Mouse (Mus musculus) MEL (cell line): ENCODE results near the gene Unc13d. TPM values are rescaled to one million over a fixed set of nuclear protein-coding genes. Genes with fewer than 3 reads are reported as not detected.
A peak's percentile ranks its signal among the peaks of the same experiment; 100 is the strongest.

ENCODE experiments used
- DNase-seq: peaks from one replicate; pipeline ENCODE4 v3.0.0; 2011; ENCODE audit warnings: low read depth, low spot score
- H3K27ac ChIP-seq: 2 replicates; pipeline ENCODE4 v1.5.1; 2012; ENCODE audit warnings: low read depth, mild to moderate bottlenecking, control low read depth, low read length, moderate library complexity; ENCODE audit not compliant: control insufficient read depth
- H3K27me3 ChIP-seq, 2 experiments: fragments of 150-350 bp in 1 of 2; sonication (generic) in 1 of 2; 2 replicates each; pipeline ENCODE4 v1.6.1; 2012; ENCODE audit warnings: low read length in 2 of 2, mild to moderate bottlenecking in 2 of 2, improper control_type of control experiment in 1 of 2, moderate library complexity in 1 of 2; ENCODE audit not compliant: insufficient read depth in 2 of 2, control insufficient read depth in 1 of 2
- H3K36me3 ChIP-seq, 2 experiments: 2 replicates each; pipeline ENCODE4 v1.6.1; 2012 to 2014; ENCODE audit warnings: low read length in 2 of 2, improper control_type of control experiment in 1 of 2, inconsistent platforms in 1 of 2, mild to moderate bottlenecking in 1 of 2; ENCODE audit not compliant: insufficient read depth in 2 of 2, control insufficient read depth in 1 of 2
- H3K4me1 ChIP-seq, 2 experiments: fragments of 150-350 bp in 1 of 2; sonication (generic) in 1 of 2; 2 replicates each; pipeline ENCODE4 v1.6.1; 2012; ENCODE audit warnings: low read length in 2 of 2, improper control_type of control experiment in 1 of 2, mild to moderate bottlenecking in 1 of 2; ENCODE audit not compliant: insufficient read depth in 2 of 2, control insufficient read depth in 1 of 2
- H3K4me3 ChIP-seq, 2 experiments: fragments of 150-350 bp in 1 of 2; sonication (generic) in 1 of 2; 2 replicates each; pipeline ENCODE4 v1.5.1; 2012; ENCODE audit warnings: low read depth in 2 of 2, low read length in 2 of 2, mild to moderate bottlenecking in 2 of 2, moderate library complexity in 2 of 2, control low read depth in 1 of 2, improper control_type of control experiment in 1 of 2; ENCODE audit not compliant: control insufficient read depth in 1 of 2, insufficient read depth in 1 of 2
- H3K79me2 ChIP-seq: 2 replicates; pipeline ENCODE4 v1.6.1; 2012; ENCODE audit warnings: mild to moderate bottlenecking, low read length, moderate library complexity; ENCODE audit not compliant: control insufficient read depth, poor library complexity, insufficient read depth
- H3K9ac ChIP-seq: 2 replicates; pipeline ENCODE4 v1.6.1; 2012; ENCODE audit warnings: low read depth, mild to moderate bottlenecking, control low read depth, low read length, moderate library complexity; ENCODE audit not compliant: control insufficient read depth, poor library complexity, severe bottlenecking
- H3K9me3 ChIP-seq: fragments of 150-350 bp; sonication (generic); replicated peaks from 2 replicates; pipeline ENCODE4 v1.6.1; 2012; ENCODE audit warnings: mild to moderate bottlenecking, low read length, improper control_type of control experiment, moderate library complexity; ENCODE audit not compliant: insufficient read depth
- BHLHE40 ChIP-seq: IDR thresholded peaks from 2 replicates; pipeline ENCODE4 v1.6.1; 2012; ENCODE audit warnings: low read depth, mild to moderate bottlenecking, inconsistent platforms, low read length, improper control_type of control experiment, borderline replicate concordance
- CHD2 ChIP-seq: IDR thresholded peaks from 2 replicates; pipeline ENCODE4 v1.6.1; 2011; ENCODE audit warnings: low read length, improper control_type of control experiment
- CTCF ChIP-seq, 3 experiments: IDR thresholded peaks in 2 of 3; conservative IDR thresholded peaks in 1 of 3; 2 replicates each; pipeline ENCODE4 v1.5.1; 2011 to 2012; ENCODE audit warnings: low read length in 3 of 3, low read depth in 2 of 3, mild to moderate bottlenecking in 2 of 3, improper control_type of control experiment in 1 of 3, inconsistent platforms in 1 of 3, mixed read lengths in 1 of 3, moderate library complexity in 1 of 3; ENCODE audit not compliant: control insufficient read depth in 1 of 3, insufficient read depth in 1 of 3, poor library complexity in 1 of 3, severe bottlenecking in 1 of 3
- EP300 ChIP-seq, 2 experiments: IDR thresholded peaks; 2 replicates each; pipeline ENCODE4 v1.6.1; 2011; ENCODE audit warnings: improper control_type of control experiment in 2 of 2, low read length in 2 of 2, low read depth in 1 of 2, mild to moderate bottlenecking in 1 of 2
- ETS1 ChIP-seq: IDR thresholded peaks from 2 replicates; pipeline ENCODE4 v1.6.1; 2012; ENCODE audit warnings: low read depth, mild to moderate bottlenecking, inconsistent platforms, low read length, improper control_type of control experiment, moderate library complexity
- GATA1 ChIP-seq: IDR thresholded peaks from 2 replicates; pipeline ENCODE4 v1.6.1; 2011; ENCODE audit warnings: low read depth, low read length, improper control_type of control experiment
- JUND ChIP-seq: IDR thresholded peaks from 2 replicates; pipeline ENCODE4 v1.6.1; 2011; ENCODE audit warnings: low read depth, mild to moderate bottlenecking, improper control_type of control experiment, low read length
- MAZ ChIP-seq: IDR thresholded peaks from 2 replicates; pipeline ENCODE4 v1.6.1; 2012; ENCODE audit warnings: low read depth, mild to moderate bottlenecking, inconsistent platforms, low read length, improper control_type of control experiment
- MXI1 ChIP-seq: IDR thresholded peaks from 2 replicates; pipeline ENCODE4 v1.6.1; 2011; ENCODE audit warnings: mild to moderate bottlenecking, low read depth, low read length, improper control_type of control experiment
- MYB ChIP-seq: IDR thresholded peaks from 2 replicates; pipeline ENCODE4 v1.6.1; 2011; ENCODE audit warnings: mild to moderate bottlenecking, low read depth, low read length, improper control_type of control experiment
- MYC ChIP-seq: IDR thresholded peaks from 2 replicates; pipeline ENCODE4 v1.6.1; 2011; ENCODE audit warnings: low read depth, mild to moderate bottlenecking, low read length, improper control_type of control experiment, moderate library complexity
- POLR2AphosphoS5 ChIP-seq: IDR thresholded peaks from 2 replicates; pipeline ENCODE4 v1.6.1; 2012; ENCODE audit warnings: low read depth, borderline replicate concordance, mild to moderate bottlenecking, inconsistent platforms, low read length, moderate library complexity, mixed read lengths
- RAD21 ChIP-seq: IDR thresholded peaks from 2 replicates; pipeline ENCODE4 v1.6.1; 2011; ENCODE audit warnings: mild to moderate bottlenecking, low read depth, low read length, improper control_type of control experiment
- RCOR1 ChIP-seq: IDR thresholded peaks from 2 replicates; pipeline ENCODE4 v1.6.1; 2012; ENCODE audit warnings: low read depth, mild to moderate bottlenecking, inconsistent platforms, low read length, improper control_type of control experiment
- SMC3 ChIP-seq: IDR thresholded peaks from 2 replicates; pipeline ENCODE4 v1.6.1; 2011; ENCODE audit warnings: low read depth, low read length, improper control_type of control experiment
- TAL1 ChIP-seq: IDR thresholded peaks from 2 replicates; pipeline ENCODE4 v1.6.1; 2012; ENCODE audit warnings: mild to moderate bottlenecking, inconsistent platforms, low read length, moderate library complexity, mixed read lengths
- TBP ChIP-seq: IDR thresholded peaks from 2 replicates; pipeline ENCODE4 v1.8.0; 2011; ENCODE audit warnings: low read depth, low read length, improper control_type of control experiment
- TCF12 ChIP-seq: IDR thresholded peaks from 2 replicates; pipeline ENCODE4 v1.6.1; 2014; ENCODE audit warnings: low read depth, mild to moderate bottlenecking, inconsistent platforms, low read length, improper control_type of control experiment, moderate library complexity
- UBTF ChIP-seq: IDR thresholded peaks from 2 replicates; pipeline ENCODE4 v1.6.1; 2012; ENCODE audit warnings: low read depth, mild to moderate bottlenecking, inconsistent platforms, low read length, improper control_type of control experiment, moderate library complexity, borderline replicate concordance; ENCODE audit not compliant: insufficient read depth
- USF1 ChIP-seq: IDR thresholded peaks from 2 replicates; pipeline ENCODE4 v1.6.1; 2014; ENCODE audit warnings: low read depth, mild to moderate bottlenecking, inconsistent platforms, low read length, improper control_type of control experiment, moderate library complexity
- USF2 ChIP-seq, 2 experiments: IDR thresholded peaks; 2 replicates each; pipeline ENCODE4 v1.6.1; 2011 to 2012; ENCODE audit warnings: improper control_type of control experiment in 2 of 2, low read length in 2 of 2, borderline replicate concordance in 1 of 2, inconsistent platforms in 1 of 2, low read depth in 1 of 2, mild to moderate bottlenecking in 1 of 2; ENCODE audit not compliant: insufficient read depth in 1 of 2
- ZKSCAN1 ChIP-seq: IDR thresholded peaks from 2 replicates; pipeline ENCODE4 v1.6.1; 2012; ENCODE audit warnings: low read depth, mild to moderate bottlenecking, inconsistent platforms, low read length, improper control_type of control experiment, moderate library complexity
- ZMIZ1 ChIP-seq: IDR thresholded peaks from 2 replicates; pipeline ENCODE4 v1.6.1; 2012; ENCODE audit warnings: low read depth, mild to moderate bottlenecking, inconsistent platforms, low read length, improper control_type of control experiment, moderate library complexity
- ZNF384 ChIP-seq: IDR thresholded peaks from 2 replicates; pipeline ENCODE4 v1.6.1; 2012; ENCODE audit warnings: low read depth, mild to moderate bottlenecking, inconsistent platforms, low read length, improper control_type of control experiment
- polyA plus RNA-seq, 2 experiments: library from polyadenylated mRNA; stranded (reverse) in 1 of 2; unstranded in 1 of 2; fragments of >175 nt in 1 of 2; fragments of >200 nt in 1 of 2; gene quantifications; 2 replicates each; pipeline versions ENCODE4 v1.2.1 to v1.2.4; 2012; ENCODE audit warnings: low replicate concordance in 2 of 2, low read depth in 1 of 2; ENCODE audit not compliant: insufficient read length in 2 of 2, insufficient read depth in 1 of 2, missing spikeins in 1 of 2
- total RNA-seq: library from RNA; depleted of rRNA; stranded (reverse); fragments of 300-350 nt; gene quantifications from 2 replicates; pipeline ENCODE4 v1.2.3, GENCODE M21; 2012

Gene Unc13d
- total and polyA plus RNA-seq, 3 experiments = 115 to 146 TPM; not detected in 1

DNA sequence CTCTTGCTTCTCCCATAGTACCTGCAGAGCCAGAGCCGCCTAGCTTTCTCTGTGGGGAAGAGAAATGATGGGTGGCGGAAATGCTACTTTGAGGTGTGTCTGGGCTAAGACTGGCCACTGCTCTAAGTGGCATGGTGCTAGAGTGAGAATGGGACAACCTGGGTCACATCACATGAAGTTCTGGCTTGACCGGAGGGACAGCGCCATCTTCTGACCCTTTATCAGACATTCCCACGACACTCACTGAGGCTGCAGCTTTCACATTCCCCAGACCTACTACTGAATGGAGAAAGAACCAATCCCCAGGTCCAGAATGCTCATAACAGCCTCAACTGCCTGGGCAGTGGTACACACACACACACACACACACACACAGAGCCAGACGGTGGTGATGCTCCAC lies 59.7 kb downstream of the Unc13d start:
- Histone ChIP-seq H3K36me3 (peaks cover 4 to 11% of the 10 kb centered on the region in 2 experiments), H3K9ac (no peak overlapping the region), H3K79me2 (peaks cover 3% of the 10 kb centered on the region), H3K4me3 (no peak overlapping the region), H3K27me3 (no peaks in the 10 kb centered on the region), H3K27ac (no peak overlapping the region), H3K4me1 (peaks cover 0 to under 1% of the 10 kb centered on the region in 2 experiments; a peak in 2 of 4 replicates), H3K9me3 (no peaks in the 10 kb centered on the region)
- peak; percentile 54 for DNase-seq
- TF ChIP-seq MAZ (no peak), RAD21 (peak; percentile 62), POLR2AphosphoS5 (peak; percentile 94; the same call in 1 of the 2 replicates), JUND (no peak), CTCF (IDR thresholded peaks at IDR 0.05 in 2 of 3, conservative IDR thresholded peaks at IDR 0.05 in 1 of 3; ENCODE audit: control insufficient read depth in 1 of 3, insufficient read depth in 1 of 3, low read depth in 2 of 3, low read length in 3 of 3, poor library complexity in 1 of 3, severe bottlenecking in 1 of 3) (peak; percentile 51 to 68 (median 66)), ZMIZ1 (no peak), SMC3 (peak; percentile 58), USF2 (IDR thresholded peaks at IDR 0.05; ENCODE audit: borderline replicate concordance in 1 of 2, insufficient read depth in 1 of 2, low read depth in 1 of 2, low read length in 2 of 2) (no peak), USF1 (no peak), TBP (no peak), MXI1 (no peak), ZKSCAN1 (peak; percentile 71; the same call in 1 of the 2 replicates), ZNF384 (0 out of 2 replicates have a peak, but pooled peaks have one; percentile 3), CHD2 (no peak), BHLHE40 (no peak), MYC (no peak), GATA1 (no peak)

DNA sequence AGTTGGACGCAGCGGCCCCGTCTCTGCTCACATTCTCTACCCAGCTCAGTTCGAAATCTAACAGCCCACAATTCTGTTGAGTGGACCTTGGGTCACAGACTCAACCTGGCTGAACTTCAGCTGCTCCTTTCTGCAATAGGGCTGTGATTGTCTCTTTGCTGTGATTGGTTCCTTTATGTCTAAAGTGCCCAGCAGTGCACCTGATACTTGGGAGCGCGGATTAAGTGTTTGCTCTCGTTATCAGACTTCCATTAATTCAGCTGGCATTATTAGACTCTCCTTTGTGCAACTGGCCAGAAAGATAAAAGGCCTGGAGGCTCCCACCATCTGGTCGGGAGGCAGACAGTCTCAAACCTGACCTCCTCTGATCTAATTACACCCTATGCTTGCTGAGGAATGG lies 62.9 kb downstream of the Unc13d start:
- H3K27me3 ChIP-seq = no peaks in the 10 kb centered on the region
- no peak overlapping the region for H3K9ac ChIP-seq
- peaks cover 0 to 9% of the 10 kb centered on the region in 2 experiments; a peak in 2 of 4 replicates for H3K36me3 ChIP-seq
- peak; percentile 61 for DNase-seq
- no peak overlapping the region for H3K4me3 ChIP-seq
- peaks cover 3 to 11% of the 10 kb centered on the region in 2 experiments; a peak in 3 of 4 replicates for H3K4me1 ChIP-seq
- peak; percentile 82 for TF ChIP-seq TAL1
- TF ChIP-seq RCOR1 = peak; percentile 93
- no peak for TF ChIP-seq MXI1
- no peak for TF ChIP-seq MYB
- TF ChIP-seq ETS1 = peak; percentile 74
- TF ChIP-seq TCF12 = peak; percentile 89
- no peak for TF ChIP-seq TBP
- peak; percentile 72 for TF ChIP-seq GATA1
- peak in 1 of 2 experiments; percentile 77; a peak in 3 of 4 replicates for TF ChIP-seq EP300 (IDR thresholded peaks at IDR 0.05; ENCODE audit: low read depth in 1 of 2, low read length in 2 of 2)
- TF ChIP-seq UBTF = no peak
- no peak overlapping the region for H3K27ac ChIP-seq
- no peaks in the 10 kb centered on the region for H3K9me3 ChIP-seq
- H3K79me2 ChIP-seq = peaks cover 13% of the 10 kb centered on the region
